Mouse (Mus musculus) adipocyte (in vitro differentiated cells): ENCODE measurements around the gene Rassf1.

Experiments used
- DNase-seq: peaks from one replicate; pipeline ENCODE4 v3.0.0-alpha.2; 2016; ENCODE audit warnings: low spot score

Gene Rassf1

GRCm38 (mm10) chr9:107605041-107605661 lies 53.8 kb downstream of the Rassf1 start:
- no peak for DNase-seq

GRCm38 (mm10) chr9:107606591-107606990 lies 55.2 kb downstream of the Rassf1 start:
- DNase-seq = no peak

GRCm38 (mm10) chr9:107607036-107607435 lies 55.7 kb downstream of the Rassf1 start:
- DNase-seq = no peak

- no peak for DNase-seq
These were observed 56.4 kb downstream of the Rassf1 start for GRCm38 (mm10) chr9:107607653-107608245.

- DNase-seq = no peak
These were observed 57.5 kb downstream of the Rassf1 start, which contains the start of gene Sema3b for GRCm38 (mm10) chr9:107608741-107609432. Sema3b (minus strand) TSS chr9:107609229.

GRCm38 (mm10) chr9:107609433-107609830 lies 58.1 kb downstream of the Rassf1 start:
- no peak for DNase-seq

GRCm38 (mm10) chr9:107611456-107612190 lies 60.3 kb downstream of the Rassf1 start:
- no peak for DNase-seq
